ENCODE assay signal across 8 mouse cellular contexts in the genomic region with DNA sequence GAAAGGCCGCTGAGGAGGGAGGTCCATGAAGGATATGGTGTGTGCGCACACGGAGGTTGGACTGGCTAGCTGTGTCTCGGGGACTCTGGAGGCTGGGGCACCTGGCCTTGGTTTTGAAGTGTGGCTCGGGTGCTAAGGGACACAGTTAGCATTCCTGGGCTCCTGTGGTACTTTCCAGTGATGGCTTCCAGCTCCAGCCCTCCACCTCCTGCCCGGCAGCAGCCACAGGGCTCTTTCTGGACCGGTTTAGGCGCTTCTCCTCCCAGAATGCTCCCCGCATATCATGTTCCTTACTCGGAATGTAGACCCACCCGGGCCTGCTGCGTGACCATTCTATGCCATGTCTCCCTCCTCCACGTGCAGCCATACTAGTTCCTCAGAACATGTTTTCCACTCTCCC. TPM values are rescaled to one million over a fixed set of nuclear protein-coding genes. Genes with fewer than 3 reads are reported as not detected.
DNase-seq lines count a peak whose midpoint lies in the region; ATAC-seq and TF ChIP-seq lines count a peak whose summit lies in the region.

No protein-coding gene starts in this region.

- H3K79me2 ChIP-seq in myocyte (ENCODE audit: control insufficient read depth, insufficient read depth): peaks cover 4% of the 10 kb centered on the region

- H3K9me3 ChIP-seq in kidney, postnatal 0 days (replicated peaks; ENCODE audit: low read length): no peaks in the 10 kb centered on the region
- no peaks in the 10 kb centered on the region for H3K9me3 ChIP-seq in forebrain, embryonic 10.5 days
- no peaks in the 10 kb centered on the region for H3K9me3 ChIP-seq in intestine, embryonic 16.5 days (ENCODE audit: control insufficient read depth, low read length)

- TF ChIP-seq POLR2A in myocyte (IDR thresholded peaks at IDR 0.05; ENCODE audit: insufficient read length, low read depth): no peak

- no peak overlapping the region for H3K27ac ChIP-seq in kidney, postnatal 0 days
- H3K27ac ChIP-seq in forebrain, embryonic 10.5 days: peak overlapping the region; percentile 70
- no peak overlapping the region for H3K27ac ChIP-seq in intestine, embryonic 16.5 days (ENCODE audit: low read length)

- no peak overlapping the region for H3ac ChIP-seq in myocyte (ENCODE audit: control insufficient read depth, insufficient read length)

- peak overlapping the region; percentile 34; the same call in 1 of the 2 replicates for H3K4me2 ChIP-seq in kidney, postnatal 0 days (ENCODE audit: low read length)
- H3K4me2 ChIP-seq in intestine, embryonic 16.5 days (ENCODE audit: low read depth, low read length): peak overlapping the region; percentile 39; the same call in 1 of the 2 replicates
- peak overlapping the region; percentile 89 for H3K4me2 ChIP-seq in myocyte (ENCODE audit: low read depth)

- H3K36me3 ChIP-seq in kidney, postnatal 0 days (ENCODE audit: insufficient read depth, low read length): peaks cover 23% of the 10 kb centered on the region
- H3K36me3 ChIP-seq in forebrain, embryonic 10.5 days (replicated peaks): peaks cover 85% of the 10 kb centered on the region
- peaks cover 18% of the 10 kb centered on the region for H3K36me3 ChIP-seq in intestine, embryonic 16.5 days (ENCODE audit: control insufficient read depth, insufficient read depth, low read length)
- peaks cover 34% of the 10 kb centered on the region for H3K36me3 ChIP-seq in myocyte (ENCODE audit: control insufficient read depth, insufficient read depth)

- no peaks in the 10 kb centered on the region for H3K27me3 ChIP-seq in kidney, postnatal 0 days (ENCODE audit: insufficient read depth, low read length)
- no peaks in the 10 kb centered on the region for H3K27me3 ChIP-seq in forebrain, embryonic 10.5 days (ENCODE audit: poor library complexity, severe bottlenecking)
- no peaks in the 10 kb centered on the region for H3K27me3 ChIP-seq in intestine, embryonic 16.5 days (replicated peaks; ENCODE audit: control insufficient read depth, insufficient read depth, low read length)
- H3K27me3 ChIP-seq in myocyte (ENCODE audit: control insufficient read depth, insufficient read depth, insufficient read length): no peaks in the 10 kb centered on the region

- no peak overlapping the region for H3K4me3 ChIP-seq in kidney, postnatal 0 days (replicated peaks; ENCODE audit: low read depth, low read length)
- peak overlapping the region; percentile 35 for H3K4me3 ChIP-seq in forebrain, embryonic 10.5 days
- no peak overlapping the region for H3K4me3 ChIP-seq in intestine, embryonic 16.5 days (ENCODE audit: low read length)
- H3K4me3 ChIP-seq in myocyte: peak overlapping the region; percentile 7

- WGBS in kidney, postnatal 0 days: 78% methylated on average over 13 of the region's 13 CpGs
- WGBS in forebrain, embryonic 10.5 days: 89% methylated on average over 13 of the region's 13 CpGs
- 82% methylated on average over 13 of the region's 13 CpGs for WGBS in intestine, embryonic 16.5 days

- no peaks in the 10 kb centered on the region for H3K4me1 ChIP-seq in kidney, postnatal 0 days (replicated peaks; ENCODE audit: insufficient read depth, low read length)
- peaks cover 25% of the 10 kb centered on the region for H3K4me1 ChIP-seq in forebrain, embryonic 10.5 days
- peaks cover 10% of the 10 kb centered on the region; the same call in 1 of the 2 replicates for H3K4me1 ChIP-seq in intestine, embryonic 16.5 days (ENCODE audit: control insufficient read depth, insufficient read depth, low read length)

- H3K9ac ChIP-seq in kidney, postnatal 0 days (ENCODE audit: low read depth, low read length): no peak overlapping the region; the same call in 1 of the 2 replicates
- peak overlapping the region; percentile 54 for H3K9ac ChIP-seq in intestine, embryonic 16.5 days (ENCODE audit: low read depth, low read length)

- TF ChIP-seq CTCF in kidney, postnatal 0 days (IDR thresholded peaks at IDR 0.05; ENCODE audit: low read depth): no peak

- DNase-seq in kidney, postnatal 0 days (ENCODE audit: low spot score): no peak
- DNase-seq in kidney, adult 11 months: no peak
- no peak for DNase-seq in forebrain, embryonic 10.5 days (ENCODE audit: extremely low spot score, low spot score)
- DNase-seq in spleen, adult 12 weeks (ENCODE audit: low spot score): no peak
- no peak for DNase-seq in layer of hippocampus, adult 9-10 months (ENCODE audit: low spot score)
- DNase-seq in urinary bladder, adult 18-20 months (ENCODE audit: low spot score in 2 of 2): no peak

- ATAC-seq in kidney, postnatal 0 days (replicated peaks; ENCODE audit: low FRiP score, low read depth): no peak
- no peak for ATAC-seq in intestine, embryonic 16.5 days

TF ChIP-seq in myocyte, 11 proteins besides CTCF, POLR2A, EP300 and RAD21:
- peak; percentile 53 for TF ChIP-seq POLR2AphosphoS2 (IDR thresholded peaks at IDR 0.05; ENCODE audit: insufficient read length, low read depth)
- no peak for TF ChIP-seq MYOG (IDR thresholded peaks at IDR 0.05; ENCODE audit: control insufficient read depth in 1 of 3, insufficient read depth in 1 of 3, insufficient read length in 2 of 3, low read depth in 2 of 3)

RNA-seq across cellular contexts. Expression of a gene that starts 6.9 kb away (rescaled TPM):
- polyA plus RNA-seq in kidney, postnatal 0 days (2015; fragmentation: Nextera tagmentation; extraction: Ambion mirVana): 33.9 and 36.6 TPM in 2 replicates
- polyA plus RNA-seq in forebrain, embryonic 10.5 days (2016; fragmentation: Nextera tagmentation; extraction: Ambion mirVana): 39.1 and 40.3 TPM in 2 replicates
- 18.9 and 25.1 TPM in 2 replicates for polyA plus RNA-seq in intestine, embryonic 16.5 days (2015; fragmentation: Nextera tagmentation; extraction: Ambion mirVana)
- 27.0 TPM for polyA plus RNA-seq in myocyte (2012; fragmentation: generic; extraction: Trizol)

RNA-seq across cellular contexts. Expression of a gene that starts 24.5 kb away (rescaled TPM):
- polyA plus RNA-seq in kidney, postnatal 0 days (2015; fragmentation: Nextera tagmentation; extraction: Ambion mirVana): 160 and 162 TPM in 2 replicates
- 90.7 and 93.2 TPM in 2 replicates for polyA plus RNA-seq in forebrain, embryonic 10.5 days (2016; fragmentation: Nextera tagmentation; extraction: Ambion mirVana)
- 116 and 119 TPM in 2 replicates for polyA plus RNA-seq in intestine, embryonic 16.5 days (2015; fragmentation: Nextera tagmentation; extraction: Ambion mirVana)
- polyA plus RNA-seq in myocyte (2012; fragmentation: generic; extraction: Trizol): 190 TPM

RNA-seq across cellular contexts. Expression of a gene that starts 42.3 kb away (rescaled TPM):
- 170 and 194 TPM in 2 replicates for polyA plus RNA-seq in kidney, postnatal 0 days (2015; fragmentation: Nextera tagmentation; extraction: Ambion mirVana)
- polyA plus RNA-seq in forebrain, embryonic 10.5 days (2016; fragmentation: Nextera tagmentation; extraction: Ambion mirVana): 57.5 and 61.1 TPM in 2 replicates
- polyA plus RNA-seq in intestine, embryonic 16.5 days (2015; fragmentation: Nextera tagmentation; extraction: Ambion mirVana): 96.1 and 107 TPM in 2 replicates
- polyA plus RNA-seq in myocyte (2012; fragmentation: generic; extraction: Trizol): 59.5 TPM

Comparison
In these comparisons a context has a peak if more than half of its experiments do, and no peak if none do; other contexts are left out.
1. H3K4me2 ChIP-seq: peak in every context shown above with its lines; median percentile 89 in myocyte; 39 in intestine, embryonic 16.5 days; 34 in kidney, postnatal 0 days.
2. H3K4me3 ChIP-seq: peak in forebrain, embryonic 10.5 days (single experiment) and myocyte (single experiment); none in kidney, postnatal 0 days (single experiment) and intestine, embryonic 16.5 days (single experiment).